Mouse (Mus musculus) brain, adult 2 months (tissue): ENCODE data around the gene Atg101.

Source experiments
- DNase-seq: peaks from one replicate; pipeline ENCODE4 v3.0.0; 2011; ENCODE audit warnings: low read depth, low spot score

Atg101 gene

DNA sequence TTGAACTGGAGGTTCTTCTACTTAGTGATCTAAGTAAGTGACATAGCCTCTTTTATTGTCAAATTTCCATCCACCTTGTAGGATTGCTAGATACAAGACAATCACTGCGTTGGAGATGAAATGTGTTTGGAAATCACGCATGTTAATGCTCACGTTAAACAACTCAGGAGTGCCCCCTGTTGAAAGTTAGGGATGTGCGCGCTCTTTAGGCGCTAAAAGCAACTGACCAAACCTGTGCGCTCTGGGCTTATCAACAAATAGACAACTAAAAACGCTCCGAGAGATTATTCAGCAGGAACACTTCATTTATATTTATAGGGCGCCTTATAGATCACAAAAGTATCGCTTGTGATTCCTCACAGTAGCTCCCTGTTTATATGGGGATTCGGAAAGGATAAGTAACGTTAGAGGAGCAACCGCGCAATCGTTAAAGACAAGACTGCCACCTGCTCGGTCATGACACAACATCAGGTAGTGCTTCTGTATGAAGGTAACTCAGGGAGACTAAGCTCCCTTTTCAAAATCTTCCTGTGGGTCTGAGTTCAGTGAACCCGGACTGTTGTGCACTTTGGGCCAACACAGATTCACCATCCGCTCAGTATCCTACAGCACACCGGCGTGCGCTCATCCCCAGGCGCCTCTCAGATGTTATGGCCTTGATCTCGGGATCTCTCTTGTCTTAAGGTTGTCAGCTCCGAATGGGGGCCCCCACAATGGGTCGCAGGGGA, 725 bp upstream of the Atg101 start:
- peak; percentile 91 for DNase-seq

DNA sequence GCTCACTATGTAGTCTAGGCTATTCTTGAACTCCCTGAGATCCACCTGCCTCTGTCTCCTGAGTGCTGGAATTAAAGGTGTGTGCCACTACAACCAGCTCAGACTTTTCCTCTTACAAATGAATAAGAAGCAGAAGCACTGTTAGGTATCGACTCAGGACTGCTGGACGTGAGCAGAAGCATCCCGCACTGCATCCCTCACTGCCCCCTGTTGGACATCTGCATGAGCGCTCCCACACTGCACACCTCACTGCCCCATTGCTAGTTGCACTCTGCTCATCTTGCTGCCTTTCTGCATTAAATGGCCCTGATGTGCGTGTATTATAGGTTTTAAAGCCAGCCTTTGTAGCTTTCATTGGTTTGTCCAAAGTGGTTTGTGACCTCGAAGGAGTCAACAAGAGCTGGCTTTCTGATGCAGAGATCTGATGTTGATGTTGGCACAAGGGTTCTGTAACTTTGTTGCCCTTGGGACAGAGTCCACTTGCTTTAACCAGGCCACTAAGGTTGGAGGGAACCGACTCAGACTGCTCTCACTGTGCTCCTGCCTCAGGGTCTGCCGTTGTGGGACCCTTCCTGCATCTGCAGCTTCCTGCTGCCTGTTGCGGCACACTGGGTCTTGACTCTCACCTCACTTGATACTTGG, 2.2 kb downstream of the Atg101 start:
- DNase-seq = no peak

- DNase-seq = no peak
Measured at GRCm38 (mm10) chr15:101287361-101287760, 3.3 kb downstream of the Atg101 start.

GRCm38 (mm10) chr15:101290354-101290753, 6.3 kb downstream of the Atg101 start:
- DNase-seq = no peak

DNA sequence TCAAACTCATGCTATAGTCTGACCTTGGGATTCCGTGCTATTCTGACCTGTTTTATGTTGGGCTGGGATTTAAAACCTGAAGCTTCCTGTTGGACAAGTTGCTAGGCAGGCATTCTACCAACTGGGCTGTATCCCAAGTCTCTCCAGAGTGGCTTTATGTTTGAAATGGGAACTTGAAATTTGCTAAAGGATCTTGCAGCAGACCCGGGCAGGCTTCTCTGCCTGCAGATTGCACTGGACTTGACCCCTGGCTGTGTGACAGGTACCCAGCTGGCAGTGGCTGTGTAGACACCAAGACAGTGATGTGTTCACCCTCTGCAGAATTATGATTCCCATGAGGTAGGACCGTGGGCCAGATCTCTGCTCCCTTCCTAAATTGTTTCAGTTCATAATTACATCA, 7.9 kb downstream of the Atg101 start:
- no peak for DNase-seq

GRCm38 (mm10) chr15:101293025-101293621, 9.1 kb downstream of the Atg101 start, which contains the start of gene 6030408B16Rik:
6030408B16Rik (plus strand) TSS chr15:101293212.
- DNase-seq = no peak

GRCm38 (mm10) chr15:101294028-101294894, 10.2 kb downstream of the Atg101 start:
- peak; percentile 48 for DNase-seq

- DNase-seq = no peak
Measured at GRCm38 (mm10) chr15:101295106-101295505, 11.0 kb downstream of the Atg101 start.

DNA sequence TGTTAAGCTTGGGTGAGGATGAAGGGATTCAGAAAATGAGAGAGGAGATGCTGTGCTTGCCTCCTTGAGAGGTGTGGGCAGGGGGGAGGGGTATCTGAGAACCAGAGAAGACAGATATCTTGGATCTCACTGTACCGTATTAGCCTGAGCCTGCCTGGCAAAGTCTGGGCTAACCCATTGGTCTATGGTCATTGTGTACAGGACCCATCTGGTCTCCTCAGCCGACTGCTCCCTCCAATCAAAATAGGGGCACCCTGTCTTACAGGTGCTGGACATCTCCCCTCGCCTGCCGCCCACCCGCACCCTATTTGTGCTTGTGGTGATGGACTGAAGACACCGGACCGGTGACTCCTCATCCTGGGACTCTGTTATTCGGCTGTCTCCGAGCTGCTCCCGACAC, 11.5 kb downstream of the Atg101 start:
- no peak for DNase-seq

DNA sequence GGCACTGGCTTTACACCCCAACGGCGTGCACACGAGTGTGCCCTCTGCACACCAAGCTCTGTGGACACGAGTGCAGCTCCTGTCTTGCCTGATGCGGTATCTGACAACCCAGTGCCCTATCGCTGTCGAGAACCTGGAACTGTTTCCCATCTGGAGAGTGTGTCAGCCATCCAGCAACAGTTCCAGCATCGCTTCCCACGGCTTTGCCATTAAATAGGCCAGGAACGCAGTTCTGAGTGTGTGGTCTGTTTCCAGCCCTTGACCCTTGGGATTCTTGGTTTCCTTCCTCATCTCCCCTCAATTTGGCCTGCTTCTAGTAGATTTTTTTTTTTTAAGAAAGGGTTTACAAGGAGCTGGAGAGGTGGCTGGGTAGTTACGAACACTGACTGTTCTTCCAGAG, 12.0 kb downstream of the Atg101 start:
- DNase-seq = no peak

DNA sequence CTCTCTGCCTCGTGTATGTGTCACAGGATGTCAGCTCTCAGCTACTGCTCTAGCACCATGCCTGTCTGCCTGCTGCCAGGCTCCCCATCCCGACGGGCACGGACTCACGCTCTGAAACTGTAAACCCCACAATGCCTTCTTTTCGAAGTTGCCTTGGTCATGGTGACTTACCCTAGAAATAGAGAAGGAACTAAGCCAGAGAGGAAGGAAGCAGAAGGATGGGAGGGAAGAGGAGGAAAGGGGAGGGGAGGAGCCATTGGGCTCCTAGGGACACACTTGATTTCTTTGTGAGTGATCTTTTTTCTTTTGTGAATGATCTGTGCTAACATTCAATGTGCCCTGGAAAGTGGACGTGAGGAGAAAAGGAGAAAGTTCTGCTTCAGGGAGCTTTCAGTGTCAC, 13.9 kb downstream of the Atg101 start:
- no peak for DNase-seq

GRCm38 (mm10) chr15:101298550-101298949, 14.5 kb downstream of the Atg101 start:
- DNase-seq = peak; percentile 29

GRCm38 (mm10) chr15:101299480-101299960, 15.4 kb downstream of the Atg101 start:
- no peak for DNase-seq

GRCm38 (mm10) chr15:101300128-101300527, 16.1 kb downstream of the Atg101 start:
- DNase-seq = no peak

DNA sequence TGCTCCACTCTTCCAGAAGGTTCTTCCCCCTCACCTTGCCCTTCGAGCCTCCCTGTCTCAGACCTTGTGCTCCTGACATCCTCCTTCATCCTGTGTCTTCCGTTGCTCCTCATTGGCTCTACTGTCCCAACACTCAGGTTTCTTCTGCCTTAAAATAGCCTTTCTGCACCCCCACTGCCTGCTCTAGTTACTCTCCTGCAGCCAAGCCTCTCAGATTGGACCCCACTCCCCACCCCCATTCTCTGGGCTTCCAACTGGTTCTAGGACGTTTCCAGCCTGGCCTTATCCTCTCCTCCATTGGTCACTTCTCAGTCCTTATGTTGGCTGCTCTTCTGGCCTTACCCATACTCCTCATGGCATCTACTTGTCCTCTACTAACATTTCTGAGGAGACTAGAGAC, 18.1 kb downstream of the Atg101 start:
- DNase-seq = no peak

- DNase-seq = no peak
Measured at GRCm38 (mm10) chr15:101303830-101304229, 19.8 kb downstream of the Atg101 start.

- DNase-seq = peak; percentile 75
Measured at GRCm38 (mm10) chr15:101306459-101306858, 22.4 kb downstream of the Atg101 start.

GRCm38 (mm10) chr15:101308440-101309348, 24.6 kb downstream of the Atg101 start:
- DNase-seq = no peak

GRCm38 (mm10) chr15:101309493-101309892, 25.4 kb downstream of the Atg101 start:
- DNase-seq = no peak

- DNase-seq = peak; percentile 93
Measured at GRCm38 (mm10) chr15:101311087-101311770, 27.2 kb downstream of the Atg101 start.
